Mouse (Mus musculus): ENCODE measurements around the gene 4933417A18Rik. TPM values are rescaled to one million over a fixed set of nuclear protein-coding genes. Genes with fewer than 3 reads are reported as not detected.
"Not testable (repeated sequence)": the region's sequence is repeated elsewhere in the genome, so short reads cannot be mapped to it uniquely, and the experiment has no call there.

Gene 4933417A18Rik
- polyA plus RNA-seq, 1 experiment, result not detected

DNA sequence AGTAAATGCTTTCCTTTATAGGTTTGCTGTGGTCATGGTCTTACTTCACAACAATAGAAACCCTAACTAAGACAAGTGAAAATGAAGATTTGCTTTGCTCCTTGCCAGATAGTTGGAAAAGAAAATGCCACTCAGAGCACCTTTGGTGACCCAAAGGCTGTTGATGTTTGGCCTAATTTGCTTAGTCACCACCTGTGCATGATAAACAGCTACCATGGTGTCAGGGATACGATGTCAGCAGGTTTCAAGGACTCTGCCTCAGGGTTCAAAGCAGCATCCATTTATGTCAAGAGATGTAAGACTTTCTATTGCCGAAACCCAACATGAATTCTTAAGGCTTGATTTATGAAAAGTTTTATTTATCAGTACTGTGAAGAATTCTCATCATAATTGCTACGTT is 53.2 kb downstream of the 4933417A18Rik start:
- Histone ChIP-seq H3K4me3 (no peak overlapping the region), H3K36me3 (ENCODE audit: control insufficient read depth, insufficient read depth) (peaks cover 19% of the 10 kb centered on the region), H3K79me2 (ENCODE audit: control insufficient read depth, insufficient read depth) (no peaks in the 10 kb centered on the region), H3K4me2 (ENCODE audit: low read depth) (no peak overlapping the region), H3ac (ENCODE audit: control insufficient read depth, insufficient read length) (no peak overlapping the region), H3K27me3 (ENCODE audit: control insufficient read depth, insufficient read depth, insufficient read length) (no peaks in the 10 kb centered on the region)
- TF ChIP-seq POLR2A (IDR thresholded peaks at IDR 0.05; ENCODE audit: insufficient read length, low read depth) (no peak), MYOG (IDR thresholded peaks at IDR 0.05; ENCODE audit: control insufficient read depth in 1 of 3, insufficient read depth in 1 of 3, insufficient read length in 2 of 3, low read depth in 2 of 3) (no peak), REST (IDR thresholded peaks at IDR 0.05; ENCODE audit: insufficient read depth, insufficient read length) (no peak), USF1 (IDR thresholded peaks at IDR 0.05; ENCODE audit: low read depth) (no peak), TCF12 (IDR thresholded peaks at IDR 0.05; ENCODE audit: insufficient read depth, poor library complexity, severe bottlenecking) (no peak), SRF (IDR thresholded peaks at IDR 0.05; ENCODE audit: control insufficient read depth, insufficient read length, low read depth) (no peak), POLR2AphosphoS2 (IDR thresholded peaks at IDR 0.05; ENCODE audit: insufficient read length, low read depth) (no peak), MYOD1 (IDR thresholded peaks at IDR 0.05; ENCODE audit: control insufficient read depth in 1 of 3, insufficient read length in 2 of 3, low read depth in 2 of 3) (no peak), MAX (IDR thresholded peaks at IDR 0.05; ENCODE audit: low read depth) (no peak), TCF3 (IDR thresholded peaks at IDR 0.05; ENCODE audit: insufficient read length, low read depth) (no peak), CEBPB (IDR thresholded peaks at IDR 0.05; ENCODE audit: insufficient read depth, poor library complexity, severe bottlenecking) (no peak)

DNA sequence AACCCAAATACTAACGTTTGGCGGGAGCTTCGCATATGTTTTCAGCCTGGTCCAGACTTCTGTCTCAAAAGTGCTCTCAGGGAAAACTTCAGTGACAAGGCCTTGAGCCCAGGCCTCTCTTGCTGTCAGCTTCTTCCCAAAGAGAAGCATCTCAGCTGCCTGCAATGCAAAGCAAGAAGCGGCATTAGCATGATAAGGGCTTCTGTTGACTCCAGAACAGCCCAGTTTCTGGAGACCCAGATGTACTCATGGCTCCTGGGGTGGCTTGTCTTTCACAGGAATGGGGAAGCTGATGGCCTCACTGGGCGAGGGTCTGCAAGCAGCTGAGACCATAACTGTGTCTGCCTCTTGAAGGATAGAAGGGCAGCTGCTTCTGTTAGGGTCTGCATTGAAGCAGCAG is 54.4 kb downstream of the 4933417A18Rik start:
- not testable (repeated sequence) for H3K4me3 ChIP-seq; H3K4me2 ChIP-seq (ENCODE audit: low read depth); H3K79me2 ChIP-seq (ENCODE audit: control insufficient read depth, insufficient read depth); H3ac ChIP-seq (ENCODE audit: control insufficient read depth, insufficient read length); H3K27me3 ChIP-seq (ENCODE audit: control insufficient read depth, insufficient read depth, insufficient read length)
- peaks cover 19% of the 10 kb centered on the region for H3K36me3 ChIP-seq (ENCODE audit: control insufficient read depth, insufficient read depth)

DNA sequence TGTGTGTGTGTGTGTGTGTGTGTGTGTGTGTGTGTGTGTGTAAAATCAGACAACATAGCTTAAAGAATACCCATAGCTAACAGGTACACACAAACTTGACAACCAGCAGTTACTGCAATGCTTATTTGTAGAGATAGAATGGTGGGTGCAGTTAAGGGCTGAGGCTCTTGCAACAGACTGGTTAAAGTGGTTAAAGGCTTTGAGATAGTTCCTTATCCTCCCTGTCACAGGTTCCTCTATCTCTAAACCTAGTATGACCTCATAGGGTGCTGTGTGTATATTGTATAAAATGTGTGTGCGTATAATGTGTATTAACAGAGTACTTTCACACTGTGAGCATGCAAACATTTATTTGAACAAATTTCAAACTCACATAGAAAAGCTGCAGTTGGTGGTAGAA is 59.3 kb downstream of the 4933417A18Rik start:
- H3K4me2 ChIP-seq (ENCODE audit: low read depth); H3K27me3 ChIP-seq (ENCODE audit: control insufficient read depth, insufficient read depth, insufficient read length); H3K79me2 ChIP-seq (ENCODE audit: control insufficient read depth, insufficient read depth); H3ac ChIP-seq (ENCODE audit: control insufficient read depth, insufficient read length); H3K4me3 ChIP-seq: not testable (repeated sequence)
- peaks cover 26% of the 10 kb centered on the region for H3K36me3 ChIP-seq (ENCODE audit: control insufficient read depth, insufficient read depth)

DNA sequence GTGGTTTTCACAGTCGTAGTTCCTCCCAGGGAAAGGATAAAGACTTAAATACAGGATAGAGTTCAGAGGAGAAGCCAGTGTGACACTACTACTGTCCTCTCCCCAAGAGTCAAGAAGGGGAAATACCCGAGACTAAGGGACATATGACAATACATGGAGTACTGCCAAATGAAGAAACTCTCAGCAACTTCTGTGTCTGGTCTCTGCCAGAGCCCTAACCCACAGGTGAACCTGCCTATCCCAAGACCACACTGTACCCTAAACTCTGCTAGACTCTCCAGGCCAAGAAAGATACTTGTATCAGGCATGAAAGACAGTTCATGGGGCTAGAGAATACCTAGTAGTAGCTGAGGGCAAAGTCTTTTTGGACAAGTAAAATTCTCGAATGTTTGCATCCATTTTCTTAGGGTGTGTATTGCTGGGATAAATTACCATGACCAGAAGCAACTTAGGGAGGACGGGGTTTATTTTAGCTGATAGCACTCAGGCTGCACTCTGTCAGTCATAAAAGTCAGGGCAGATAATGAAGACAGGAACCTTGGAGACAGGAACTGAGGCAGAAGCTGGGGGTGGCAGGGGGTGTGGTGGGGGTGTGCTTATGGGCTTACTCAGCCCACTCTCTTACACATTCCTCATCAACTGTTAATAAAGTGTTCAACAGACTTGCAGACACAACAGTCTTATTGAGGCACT is 67.5 kb downstream of the 4933417A18Rik start:
- Histone ChIP-seq H3K27me3 (ENCODE audit: control insufficient read depth, insufficient read depth, insufficient read length) (no peaks in the 10 kb centered on the region), H3K36me3 (ENCODE audit: control insufficient read depth, insufficient read depth) (peaks cover 18% of the 10 kb centered on the region), H3ac (ENCODE audit: control insufficient read depth, insufficient read length) (no peak overlapping the region), H3K79me2 (ENCODE audit: control insufficient read depth, insufficient read depth) (no peaks in the 10 kb centered on the region), H3K4me2 (ENCODE audit: low read depth) (no peak overlapping the region), H3K4me3 (no peak overlapping the region)
- no peak for TF ChIP-seq MYOD1 (IDR thresholded peaks at IDR 0.05; ENCODE audit: control insufficient read depth in 1 of 3, insufficient read length in 2 of 3, low read depth in 2 of 3)
- TF ChIP-seq TCF12 (IDR thresholded peaks at IDR 0.05; ENCODE audit: insufficient read depth, poor library complexity, severe bottlenecking), result no peak
- no peak for TF ChIP-seq SRF (IDR thresholded peaks at IDR 0.05; ENCODE audit: control insufficient read depth, insufficient read length, low read depth)
- no peak for TF ChIP-seq POLR2AphosphoS2 (IDR thresholded peaks at IDR 0.05; ENCODE audit: insufficient read length, low read depth)

DNA sequence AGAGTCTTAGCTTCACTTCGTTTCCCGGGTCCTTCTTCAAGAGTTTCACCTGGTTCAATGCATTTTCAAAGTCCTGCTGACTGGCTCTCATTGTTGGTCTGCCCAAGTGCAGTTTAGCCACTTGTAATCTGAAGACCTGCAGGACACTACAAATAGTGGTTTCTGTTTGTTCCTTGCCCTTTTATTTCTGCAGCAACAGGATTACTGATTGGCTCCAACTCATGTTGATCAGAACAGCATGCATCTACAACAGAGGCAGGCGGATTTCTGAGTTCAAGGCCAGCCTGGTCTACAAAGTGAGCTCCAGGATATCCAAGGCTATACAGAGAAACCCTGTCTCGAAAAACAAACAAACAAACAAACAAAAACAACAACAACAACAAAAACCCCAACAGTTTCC is 68.9 kb downstream of the 4933417A18Rik start:
- peaks cover 5% of the 10 kb centered on the region for H3K36me3 ChIP-seq (ENCODE audit: control insufficient read depth, insufficient read depth)
- no peaks in the 10 kb centered on the region for H3K79me2 ChIP-seq (ENCODE audit: control insufficient read depth, insufficient read depth)
- peak overlapping the region; percentile 89 for H3K4me2 ChIP-seq (ENCODE audit: low read depth)
- TF ChIP-seq TCF3 (IDR thresholded peaks at IDR 0.05; ENCODE audit: insufficient read length, low read depth) (no peak), USF1 (IDR thresholded peaks at IDR 0.05; ENCODE audit: low read depth) (no peak), MAX (IDR thresholded peaks at IDR 0.05; ENCODE audit: low read depth) (no peak), SRF (IDR thresholded peaks at IDR 0.05; ENCODE audit: control insufficient read depth, insufficient read length, low read depth) (no peak), MYOD1 (IDR thresholded peaks at IDR 0.05; ENCODE audit: control insufficient read depth in 1 of 3, insufficient read length in 2 of 3, low read depth in 2 of 3) (no peak), E2F4 (IDR thresholded peaks at IDR 0.05; ENCODE audit: insufficient read depth) (no peak), CEBPB (IDR thresholded peaks at IDR 0.05; ENCODE audit: insufficient read depth, poor library complexity, severe bottlenecking) (no peak), POLR2AphosphoS2 (IDR thresholded peaks at IDR 0.05; ENCODE audit: insufficient read length, low read depth) (no peak), REST (IDR thresholded peaks at IDR 0.05; ENCODE audit: insufficient read depth, insufficient read length) (no peak), MYOG (IDR thresholded peaks at IDR 0.05; ENCODE audit: control insufficient read depth in 1 of 3, insufficient read depth in 1 of 3, insufficient read length in 2 of 3, low read depth in 2 of 3) (no peak)
- no peak overlapping the region for H3ac ChIP-seq (ENCODE audit: control insufficient read depth, insufficient read length)
- no peaks in the 10 kb centered on the region for H3K27me3 ChIP-seq (ENCODE audit: control insufficient read depth, insufficient read depth, insufficient read length)
- H3K4me3 ChIP-seq, result peak overlapping the region; percentile 67

DNA sequence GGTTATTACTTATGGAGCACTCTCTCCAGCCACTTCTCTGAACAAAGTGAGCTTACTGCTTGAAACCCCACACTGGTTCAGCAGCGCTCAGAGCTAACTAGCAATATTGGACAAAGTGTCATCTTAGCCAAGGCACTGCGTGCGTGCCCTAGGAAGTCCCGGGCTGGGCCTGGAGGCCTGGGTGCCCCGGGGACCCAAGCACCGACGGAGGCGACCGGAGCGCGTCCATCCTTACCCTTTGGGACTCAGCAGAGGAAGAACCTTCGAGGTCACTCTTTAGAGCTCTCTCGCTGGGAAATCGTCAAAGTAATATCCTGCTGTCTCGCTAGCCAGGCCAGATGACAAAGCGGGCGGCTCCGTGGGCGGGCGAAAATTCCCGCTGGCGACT is 69.4 kb downstream of the 4933417A18Rik start:
- Histone ChIP-seq H3K36me3 (ENCODE audit: control insufficient read depth, insufficient read depth) (peaks cover under 1% of the 10 kb centered on the region), H3K79me2 (ENCODE audit: control insufficient read depth, insufficient read depth) (no peaks in the 10 kb centered on the region), H3ac (ENCODE audit: control insufficient read depth, insufficient read length) (no peak overlapping the region), H3K27me3 (ENCODE audit: control insufficient read depth, insufficient read depth, insufficient read length) (no peaks in the 10 kb centered on the region), H3K4me3 (peak overlapping the region; percentile 67), H3K4me2 (ENCODE audit: low read depth) (peak overlapping the region; percentile 89)
- TF ChIP-seq REST (IDR thresholded peaks at IDR 0.05; ENCODE audit: insufficient read depth, insufficient read length) (no peak), MYOD1 (IDR thresholded peaks at IDR 0.05; ENCODE audit: control insufficient read depth in 1 of 3, insufficient read length in 2 of 3, low read depth in 2 of 3) (no peak), CEBPB (IDR thresholded peaks at IDR 0.05; ENCODE audit: insufficient read depth, poor library complexity, severe bottlenecking) (no peak)
